In genomic region chr4:80003636-80004365, GRCm38 (mm10) we compare ENCODE assay signal across 8 mouse cellular contexts.
DNase-seq lines count a peak whose midpoint lies in the region; ATAC-seq lines count a peak whose summit lies in the region.

No protein-coding gene starts in this region.

- no peak overlapping the region for H3K9ac ChIP-seq in liver, embryonic 16.5 days (ENCODE audit: low read depth, low read length)

- H3K4me3 ChIP-seq in liver, embryonic 16.5 days (ENCODE audit: low read depth, low read length) = no peak overlapping the region

- no peaks in the 10 kb centered on the region for H3K36me3 ChIP-seq in liver, embryonic 16.5 days (ENCODE audit: control insufficient read depth, insufficient read depth)

- DNase-seq in frontal cortex, postnatal 36 days (ENCODE audit: low spot score in 2 of 2) = no peak
- DNase-seq in ES-CJ7 (ENCODE audit: low read depth, low spot score) = peak; percentile 21
- DNase-seq in frontal cortex, postnatal 25 days (ENCODE audit: low spot score in 2 of 2) = no peak
- no peak for DNase-seq in testis, postnatal 14 days (ENCODE audit: low spot score)
- DNase-seq in lung, postnatal 4 days = no peak

- no peaks in the 10 kb centered on the region for H3K4me1 ChIP-seq in liver, embryonic 16.5 days (ENCODE audit: control insufficient read depth, low read depth, low read length)

- ATAC-seq in frontal cortex, adult (ENCODE audit: low TSS enrichment) = peak; percentile 94
- peak; percentile 81 for ATAC-seq in granulocyte monocyte progenitor cell, adult 5-6 weeks (replicated peaks; ENCODE audit: poor library complexity, severe bottlenecking)
- ATAC-seq in liver, embryonic 16.5 days (ENCODE audit: low read depth) = peak; percentile 81

- H3K27me3 ChIP-seq in liver, embryonic 16.5 days (ENCODE audit: control insufficient read depth, insufficient read depth, low read depth, low read length) = no peaks in the 10 kb centered on the region

- H3K9me3 ChIP-seq in liver, embryonic 16.5 days (replicated peaks; ENCODE audit: control insufficient read depth, low read length) = no peaks in the 10 kb centered on the region

- 68% methylated on average over 13 of the region's 13 CpGs for WGBS in liver, embryonic 16.5 days (ENCODE audit: insufficient replicate concordance)

- H3K27ac ChIP-seq in liver, embryonic 16.5 days (ENCODE audit: low read length) = no peak overlapping the region

- H3K4me2 ChIP-seq in liver, embryonic 16.5 days (ENCODE audit: low read depth, low read length) = no peak overlapping the region
